Mouse (Mus musculus) midbrain, postnatal 0 days (tissue): ENCODE measurements around the gene H2al1i. TPM values are rescaled to one million over a fixed set of nuclear protein-coding genes. Genes with fewer than 3 reads are reported as not detected.

Experiments used
- ATAC-seq: fragments of 200-750 bp; cut with Nextera tagmentation; 2 replicates; pipeline ENCODE4 v1.8.0; 2017; ENCODE audit warnings: moderate number of reproducible peaks, mild to moderate bottlenecking, moderate TSS enrichment, moderate library complexity; ENCODE audit not compliant: low FRiP score
- DNase-seq: peaks from one replicate; pipeline ENCODE4 v3.0.0-alpha.2; 2015; ENCODE audit warnings: low spot score
- H3K27ac ChIP-seq: fragments of 300-500 bp; sonication (generic); 2 replicates; pipeline ENCODE4 v1.5.1; 2014; ENCODE audit warnings: low read depth, mild to moderate bottlenecking, low read length, mixed read lengths
- H3K27me3 ChIP-seq: fragments of 300-500 bp; sonication (generic); 2 replicates; pipeline ENCODE4 v1.6.1; 2014; ENCODE audit warnings: low read length, control low read depth, mixed read lengths; ENCODE audit not compliant: insufficient read depth
- H3K36me3 ChIP-seq: fragments of 300-500 bp; sonication (generic); 2 replicates; pipeline ENCODE4 v1.6.1; 2014; ENCODE audit warnings: low read length, control low read depth, mixed read lengths; ENCODE audit not compliant: insufficient read depth
- H3K4me1 ChIP-seq: fragments of 300-500 bp; sonication (generic); 2 replicates; pipeline ENCODE4 v1.6.1; 2014; ENCODE audit warnings: mild to moderate bottlenecking, control low read depth, antibody characterized with exemption, low read length, mixed read lengths; ENCODE audit not compliant: insufficient read depth
- H3K4me2 ChIP-seq: fragments of 300-500 bp; sonication (generic); 2 replicates; pipeline ENCODE4 v1.6.1; 2014; ENCODE audit warnings: low read depth, mild to moderate bottlenecking, low read length, mixed read lengths; ENCODE audit not compliant: poor library complexity, severe bottlenecking
- H3K4me3 ChIP-seq: fragments of 300-500 bp; sonication (generic); 2 replicates; pipeline ENCODE4 v1.5.1; 2014; ENCODE audit warnings: low read depth, mild to moderate bottlenecking, low read length, moderate library complexity
- H3K9ac ChIP-seq: fragments of 300-500 bp; sonication (generic); replicated peaks from 2 replicates; pipeline ENCODE4 v1.6.1; 2014; ENCODE audit warnings: mild to moderate bottlenecking, low read length, moderate library complexity, mixed read lengths; ENCODE audit not compliant: poor library complexity, severe bottlenecking
- H3K9me3 ChIP-seq: fragments of 300-500 bp; sonication (generic); 2 replicates; pipeline ENCODE4 v1.6.1; 2016; ENCODE audit warnings: low read length, control low read depth
- CTCF ChIP-seq: IDR thresholded peaks from 2 replicates; pipeline ENCODE4 v1.5.1; 2016; ENCODE audit warnings: antibody characterized with exemption, mild to moderate bottlenecking
- WGBS: fragments of 180-500 bp; shearing (Covaris S2); extraction: QIAGEN DNeasy Blood & Tissue Kit; methylation state at CpG from one replicate; pipeline ENCODE4 v1.1.7; 2014; 5-methylcytosine and 5-hydroxymethylcytosine counted together
- polyA plus RNA-seq: library from polyadenylated mRNA; unstranded; fragments of >200 nt; fragmentation: Nextera tagmentation; extraction: Ambion mirVana; gene quantifications from 2 replicates; pipeline ENCODE4 v1.2.1, GENCODE M21; 2015
- total RNA-seq: library from RNA; depleted of rRNA; stranded (reverse); fragments of >200 nt; gene quantifications from 2 replicates; pipeline ENCODE4 v1.2.3, GENCODE M21; 2014; rRNA removed

The H2al1i gene
- total and polyA plus RNA-seq, 2 experiments from 2014 or later, result not detected

DNA sequence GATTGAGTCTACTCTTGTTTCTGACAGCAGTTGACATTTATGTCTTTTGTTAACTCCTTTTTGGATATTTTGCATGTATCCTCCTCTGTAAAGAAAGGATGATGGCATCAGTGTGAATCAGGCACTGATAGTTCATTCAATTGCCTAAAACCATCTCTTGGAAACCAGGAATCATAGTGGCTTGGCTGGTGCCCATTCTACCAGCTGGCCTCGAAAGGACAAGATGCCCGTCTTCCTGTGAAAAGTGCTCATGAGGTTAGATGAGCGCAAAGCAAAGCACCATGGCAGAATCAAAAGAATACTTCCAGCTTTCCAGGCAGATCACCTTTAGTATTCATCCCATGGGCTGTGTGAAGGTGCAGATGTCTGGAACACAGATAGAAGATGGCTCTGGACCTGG is 22.3 kb downstream of the H2al1i start:
- TF ChIP-seq CTCF, result no peak
- no peak for ATAC-seq

GRCm38 (mm10) chrX:11360823-11361222 is 36.4 kb downstream of the H2al1i start:
- WGBS, result 66% methylated on average over 6 of the region's 6 CpGs
- Histone ChIP-seq H3K4me1 (no peaks in the 10 kb centered on the region), H3K27me3 (no peaks in the 10 kb centered on the region), H3K9ac (no peak overlapping the region), H3K27ac (no peak overlapping the region), H3K4me2 (no peak overlapping the region), H3K36me3 (no peaks in the 10 kb centered on the region), H3K9me3 (no peaks in the 10 kb centered on the region), H3K4me3 (no peak overlapping the region)
- no peak for DNase-seq
- ATAC-seq, result no peak
- TF ChIP-seq CTCF, result no peak

More for the DNA sequence above, 22.3 kb downstream of the H2al1i start:
- Histone ChIP-seq H3K4me3 (no peak overlapping the region), H3K9me3 (no peaks in the 10 kb centered on the region), H3K27me3 (0 out of 2 replicates have a peak, but pooled peaks cover 2% of the 10 kb centered on the region), H3K9ac (no peak overlapping the region), H3K4me1 (no peaks in the 10 kb centered on the region), H3K27ac (no peak overlapping the region), H3K36me3 (no peaks in the 10 kb centered on the region), H3K4me2 (no peak overlapping the region)
- no peak for DNase-seq
- 94% methylated on average over 3 of the region's 3 CpGs for WGBS

GRCm38 (mm10) chrX:11361261-11361660 is 36.8 kb downstream of the H2al1i start:
- Histone ChIP-seq H3K4me3 (no peak overlapping the region), H3K27me3 (no peaks in the 10 kb centered on the region), H3K4me2 (no peak overlapping the region), H3K9me3 (no peaks in the 10 kb centered on the region), H3K4me1 (no peaks in the 10 kb centered on the region), H3K9ac (no peak overlapping the region), H3K36me3 (no peaks in the 10 kb centered on the region), H3K27ac (no peak overlapping the region)
- no peak for DNase-seq
- no peak for TF ChIP-seq CTCF
- ATAC-seq, result no peak
- 88% methylated on average over 2 of the region's 2 CpGs for WGBS

DNA sequence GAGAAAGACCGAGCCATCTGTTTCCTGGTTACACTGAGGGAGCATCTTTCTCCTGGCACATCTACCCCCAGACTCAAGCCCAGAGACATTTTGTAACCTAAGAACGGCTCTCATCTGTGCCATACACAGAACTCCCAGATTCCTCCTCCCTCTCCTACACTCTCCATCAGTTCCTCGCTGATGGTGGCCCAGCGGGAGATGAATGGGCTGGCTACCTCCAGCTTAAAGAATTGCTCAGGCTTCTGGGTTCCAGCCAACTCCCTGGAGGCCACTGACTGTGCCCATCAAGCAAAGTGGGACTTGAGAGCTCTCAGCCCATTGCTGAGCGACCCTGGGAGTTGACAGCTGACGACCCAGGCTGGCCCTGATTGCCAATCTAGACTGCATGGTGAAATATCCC is 39.4 kb downstream of the H2al1i start:
- H3K4me2 ChIP-seq, result no peak overlapping the region
- no peaks in the 10 kb centered on the region for H3K27me3 ChIP-seq
- H3K9ac ChIP-seq, result no peak overlapping the region
- no peak for TF ChIP-seq CTCF
- ATAC-seq (no peak), DNase-seq (peak; percentile 62)
- no peaks in the 10 kb centered on the region for H3K36me3 ChIP-seq
- H3K27ac ChIP-seq, result no peak overlapping the region
- H3K4me3 ChIP-seq, result no peak overlapping the region
- H3K9me3 ChIP-seq, result no peaks in the 10 kb centered on the region
- WGBS, result 54% methylated on average over 6 of the region's 6 CpGs
- H3K4me1 ChIP-seq, result no peaks in the 10 kb centered on the region

- no peak for TF ChIP-seq CTCF
- H3K4me1 ChIP-seq, result no peaks in the 10 kb centered on the region
- 47% methylated on average over 12 of the region's 12 CpGs for WGBS
- no peak overlapping the region for H3K4me3 ChIP-seq
- no peak overlapping the region for H3K4me2 ChIP-seq
- DNase-seq (peak; percentile 31), ATAC-seq (no peak)
- no peak overlapping the region for H3K9ac ChIP-seq
- no peaks in the 10 kb centered on the region for H3K9me3 ChIP-seq
- H3K36me3 ChIP-seq, result no peaks in the 10 kb centered on the region
- H3K27me3 ChIP-seq, result no peaks in the 10 kb centered on the region
- no peak overlapping the region for H3K27ac ChIP-seq
Measured at GRCm38 (mm10) chrX:11365151-11365550, 40.7 kb downstream of the H2al1i start.

Other genes with a start within 250 kb of the H2al1i start
- gene H2al1a, start 25.4 kb upstream of the H2al1i start, total RNA-seq, result not detected in 2 replicates
- not detected in 2 replicates for gene H2al1a, start 25.4 kb upstream of the H2al1i start, polyA plus RNA-seq
- not detected in 2 replicates for gene H2al1b, start 22.2 kb upstream of the H2al1i start, total RNA-seq
- gene H2al1b, start 22.2 kb upstream of the H2al1i start, polyA plus RNA-seq, result not detected in 2 replicates
- gene H2al1c, start 19.0 kb upstream of the H2al1i start, total RNA-seq, result not detected in 2 replicates
- not detected in 2 replicates for gene H2al1c, start 19.0 kb upstream of the H2al1i start, polyA plus RNA-seq
- not detected in 2 replicates for gene H2al1d, start 15.8 kb upstream of the H2al1i start, total RNA-seq
- not detected in 2 replicates for gene H2al1d, start 15.8 kb upstream of the H2al1i start, polyA plus RNA-seq
- not detected in 2 replicates for gene H2al1e, start 12.7 kb upstream of the H2al1i start, total RNA-seq
- not detected in 2 replicates for gene H2al1e, start 12.7 kb upstream of the H2al1i start, polyA plus RNA-seq
- not detected in 2 replicates for gene H2al1f, start 9.5 kb upstream of the H2al1i start, total RNA-seq
- gene H2al1f, start 9.5 kb upstream of the H2al1i start, polyA plus RNA-seq, result not detected in 2 replicates
- gene H2al1g, start 6.4 kb upstream of the H2al1i start, total RNA-seq, result not detected in 2 replicates
- not detected in 2 replicates for gene H2al1g, start 6.4 kb upstream of the H2al1i start, polyA plus RNA-seq
- gene H2al1h, start 3.2 kb upstream of the H2al1i start, total RNA-seq, result not detected in 2 replicates
- gene H2al1h, start 3.2 kb upstream of the H2al1i start, polyA plus RNA-seq, result not detected in 2 replicates
- not detected in 2 replicates for gene H2al1j, start 3.2 kb downstream of the H2al1i start, total RNA-seq
- not detected in 2 replicates for gene H2al1j, start 3.2 kb downstream of the H2al1i start, polyA plus RNA-seq